Mouse (Mus musculus) neural tube, embryonic 14.5 days (tissue): ENCODE results near the gene Serpine3. TPM values are rescaled to one million over a fixed set of nuclear protein-coding genes. Genes with fewer than 3 reads are reported as not detected.

ENCODE experiments used
- ATAC-seq: fragments of 200-750 bp; cut with Nextera tagmentation; 2 replicates; pipeline ENCODE4 v1.8.0; 2017; ENCODE audit warnings: low read depth, mild to moderate bottlenecking, moderate TSS enrichment, moderate library complexity
- H3K27ac ChIP-seq: fragments of 300-500 bp; sonication (generic); 2 replicates; pipeline ENCODE4 v1.5.1; 2014; ENCODE audit warnings: low read depth, mild to moderate bottlenecking, control low read depth, low read length, moderate library complexity, mixed read lengths
- H3K27me3 ChIP-seq: fragments of 300-500 bp; sonication (generic); 2 replicates; pipeline ENCODE4 v1.6.1; 2014; ENCODE audit warnings: low read length; ENCODE audit not compliant: control insufficient read depth, insufficient read depth
- H3K36me3 ChIP-seq: fragments of 300-500 bp; sonication (generic); 2 replicates; pipeline ENCODE4 v1.6.1; 2014; ENCODE audit warnings: low read length, mixed read lengths; ENCODE audit not compliant: control insufficient read depth, insufficient read depth
- H3K4me1 ChIP-seq: fragments of 300-500 bp; sonication (generic); 2 replicates; pipeline ENCODE4 v1.6.1; 2014; ENCODE audit warnings: low read length; ENCODE audit not compliant: control insufficient read depth, insufficient read depth
- H3K4me2 ChIP-seq: fragments of 300-500 bp; sonication (generic); 2 replicates; pipeline ENCODE4 v1.6.1; 2014; ENCODE audit warnings: mild to moderate bottlenecking, low read depth, low read length, control low read depth
- H3K4me3 ChIP-seq: fragments of 300-500 bp; sonication (generic); 2 replicates; pipeline ENCODE4 v1.5.1; 2014; ENCODE audit warnings: low read depth, low read length, control low read depth, mixed read lengths
- H3K9ac ChIP-seq: fragments of 300-500 bp; sonication (generic); replicated peaks from 2 replicates; pipeline ENCODE4 v1.6.1; 2014; ENCODE audit warnings: low read depth, mild to moderate bottlenecking, control low read depth, low read length, mixed read lengths
- H3K9me3 ChIP-seq: fragments of 300-500 bp; sonication (generic); 2 replicates; pipeline ENCODE4 v1.6.1; 2016; ENCODE audit warnings: low read length; ENCODE audit not compliant: control insufficient read depth
- WGBS: fragments of 180-500 bp; shearing (Covaris S2); extraction: QIAGEN DNeasy Blood & Tissue Kit; methylation state at CpG from one replicate; pipeline ENCODE4 v1.1.7; 2014; 5-methylcytosine and 5-hydroxymethylcytosine counted together
- polyA plus RNA-seq: library from polyadenylated mRNA; unstranded; fragments of >200 nt; fragmentation: Nextera tagmentation; extraction: Ambion mirVana; gene quantifications from 2 replicates; pipeline ENCODE4 v1.2.1, GENCODE M21; 2014

Serpine3 gene
- polyA plus RNA-seq, 1 experiment from 2014 or later, result not detected

DNA sequence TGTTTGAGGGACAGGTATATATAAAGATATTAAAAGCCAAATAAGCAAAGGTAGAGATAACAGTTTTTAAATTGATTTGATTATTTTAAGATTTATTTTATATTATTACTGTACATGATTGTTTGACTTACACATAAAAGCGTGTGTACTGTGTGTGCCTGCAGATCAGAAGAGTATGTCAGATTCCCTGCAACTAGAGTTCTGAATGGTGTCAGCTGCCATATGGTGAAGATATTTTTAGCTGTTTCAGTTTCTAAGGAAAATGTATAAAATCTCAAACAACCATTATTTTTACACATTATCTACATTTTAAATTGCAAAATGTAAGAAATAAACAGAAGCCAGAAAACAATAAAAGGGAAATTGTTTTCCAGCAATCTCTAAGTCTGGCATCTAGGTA, 58.2 kb downstream of the Serpine3 start:
- WGBS, result 90% methylated on average over 1 of the region's 1 CpGs
- ATAC-seq, result no peak

DNA sequence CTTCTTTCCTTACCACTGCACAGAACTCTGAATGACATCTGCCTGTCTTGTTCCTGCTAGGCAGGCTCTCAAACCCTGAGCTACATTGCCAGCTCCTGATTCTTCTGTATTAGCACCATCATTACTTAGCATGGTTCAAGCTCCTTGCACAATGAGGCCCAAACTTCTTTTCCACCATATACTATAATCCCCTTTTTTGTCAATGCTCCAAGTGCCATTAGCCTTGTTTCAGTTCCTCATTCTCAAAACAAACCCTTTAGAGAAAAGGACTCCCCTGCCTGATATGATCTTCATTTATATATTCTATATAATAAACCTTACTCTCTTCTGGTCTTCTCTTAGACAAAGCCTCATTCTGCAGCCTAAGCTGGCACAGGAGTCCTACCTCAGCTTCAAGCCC, 61.1 kb downstream of the Serpine3 start:
- Histone ChIP-seq H3K9me3 (no peaks in the 10 kb centered on the region), H3K4me2 (no peak overlapping the region), H3K4me1 (no peaks in the 10 kb centered on the region), H3K36me3 (no peaks in the 10 kb centered on the region), H3K27me3 (no peaks in the 10 kb centered on the region), H3K4me3 (no peak overlapping the region), H3K9ac (no peak overlapping the region), H3K27ac (no peak overlapping the region)
- no peak for ATAC-seq

More for the DNA sequence above, 58.2 kb downstream of the Serpine3 start:
- Histone ChIP-seq H3K27me3 (no peaks in the 10 kb centered on the region), H3K36me3 (no peaks in the 10 kb centered on the region), H3K9ac (no peak overlapping the region), H3K9me3 (no peaks in the 10 kb centered on the region), H3K4me2 (no peak overlapping the region), H3K4me3 (no peak overlapping the region), H3K27ac (no peak overlapping the region), H3K4me1 (no peaks in the 10 kb centered on the region)

DNA sequence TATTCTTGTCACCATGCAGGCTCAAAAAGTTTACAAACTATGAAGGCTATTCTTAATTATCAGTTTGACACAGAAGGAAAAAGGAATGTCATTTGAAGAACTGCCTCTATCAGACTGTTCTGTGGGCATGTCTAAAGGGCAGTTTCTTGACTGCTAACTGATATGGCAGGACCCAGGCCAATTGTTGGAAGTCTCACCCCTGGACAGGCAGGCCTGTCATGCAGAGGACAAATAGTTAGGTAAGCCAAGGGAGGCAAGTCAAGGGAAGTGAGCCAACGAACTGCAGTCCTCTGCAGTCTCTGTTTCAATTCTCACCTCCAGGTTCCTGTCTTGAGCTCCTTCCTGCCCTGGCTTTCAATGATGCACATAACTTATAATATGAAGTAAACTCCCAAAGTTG, 68.4 kb downstream of the Serpine3 start:
- Histone ChIP-seq H3K4me1 (no peaks in the 10 kb centered on the region), H3K36me3 (no peaks in the 10 kb centered on the region), H3K27me3 (no peaks in the 10 kb centered on the region), H3K4me2 (no peak overlapping the region), H3K9ac (no peak overlapping the region), H3K27ac (no peak overlapping the region), H3K4me3 (no peak overlapping the region), H3K9me3 (no peaks in the 10 kb centered on the region)
- WGBS, result 75% methylated on average over 1 of the region's 1 CpGs
- ATAC-seq, result no peak

GRCm38 (mm10) chr14:62733666-62734065, 70.2 kb downstream of the Serpine3 start:
- H3K4me2 ChIP-seq, result no peak overlapping the region
- no peak overlapping the region for H3K4me3 ChIP-seq
- no peaks in the 10 kb centered on the region for H3K9me3 ChIP-seq
- H3K36me3 ChIP-seq, result no peaks in the 10 kb centered on the region
- H3K27me3 ChIP-seq, result no peaks in the 10 kb centered on the region
- 76% methylated on average over 2 of the region's 2 CpGs for WGBS
- no peak overlapping the region for H3K27ac ChIP-seq
- ATAC-seq, result no peak
- H3K9ac ChIP-seq, result no peak overlapping the region
- H3K4me1 ChIP-seq, result no peaks in the 10 kb centered on the region

- ATAC-seq, result no peak
- 97% methylated on average over 1 of the region's 1 CpGs for WGBS
- no peaks in the 10 kb centered on the region for H3K36me3 ChIP-seq
- no peaks in the 10 kb centered on the region for H3K27me3 ChIP-seq
- no peak overlapping the region for H3K4me2 ChIP-seq
- no peak overlapping the region for H3K4me3 ChIP-seq
- no peak overlapping the region for H3K27ac ChIP-seq
- no peak overlapping the region for H3K9ac ChIP-seq
- H3K9me3 ChIP-seq, result no peaks in the 10 kb centered on the region
- H3K4me1 ChIP-seq, result no peaks in the 10 kb centered on the region
Measured at GRCm38 (mm10) chr14:62735646-62736045, 72.2 kb downstream of the Serpine3 start.

Other genes starting within 250 kb of the Serpine3 start
- gene Gucy1b2, start 207.4 kb upstream of the Serpine3 start, polyA plus RNA-seq, result 0.19 and 0.60 TPM in 2 replicates
- gene Fam124a, start 107.9 kb upstream of the Serpine3 start, polyA plus RNA-seq, result 35.4 and 52.4 TPM in 2 replicates
- 0.17 and 0.40 TPM in 2 replicates for gene Gm4131, start 96.7 kb upstream of the Serpine3 start, polyA plus RNA-seq
- 19.8 and 22.5 TPM in 2 replicates for gene Ints6, start 97.5 kb downstream of the Serpine3 start, polyA plus RNA-seq
- gene Wdfy2, start 174.0 kb downstream of the Serpine3 start, polyA plus RNA-seq, result 13.1 and 16.5 TPM in 2 replicates